Mouse (Mus musculus) forebrain, embryonic 11.5 days (tissue): ENCODE measurements around the gene C130074G19Rik. TPM values are rescaled to one million over a fixed set of nuclear protein-coding genes. Genes with fewer than 3 reads are reported as not detected.

Source experiments
- ATAC-seq: fragments of 200-750 bp; cut with Nextera tagmentation; replicated peaks from 2 replicates; pipeline ENCODE4 v1.8.0; 2017; ENCODE audit warnings: moderate TSS enrichment; ENCODE audit not compliant: low FRiP score
- DNase-seq: peaks from one replicate; pipeline ENCODE4 v3.0.0-alpha.2; 2017; ENCODE audit warnings: low spot score
- H3K27ac ChIP-seq: fragments of 300-500 bp; sonication (generic); 2 replicates; pipeline ENCODE4 v1.5.1; 2014; ENCODE audit warnings: low read depth, low read length
- H3K27me3 ChIP-seq: fragments of 300-500 bp; sonication (generic); 2 replicates; pipeline ENCODE4 v1.6.1; 2014; ENCODE audit warnings: mild to moderate bottlenecking, low read length, mixed read lengths; ENCODE audit not compliant: control insufficient read depth, insufficient read depth
- H3K36me3 ChIP-seq: fragments of 300-500 bp; sonication (generic); 2 replicates; pipeline ENCODE4 v1.6.1; 2014; ENCODE audit warnings: mild to moderate bottlenecking, low read length, moderate library complexity, mixed read lengths; ENCODE audit not compliant: control insufficient read depth, insufficient read depth
- H3K4me1 ChIP-seq: fragments of 300-500 bp; sonication (generic); replicated peaks from 2 replicates; pipeline ENCODE4 v1.6.1; 2014; ENCODE audit warnings: low read length, mixed read lengths; ENCODE audit not compliant: control insufficient read depth, insufficient read depth
- H3K4me2 ChIP-seq: fragments of 300-500 bp; sonication (generic); 2 replicates; pipeline ENCODE4 v1.6.1; 2014; ENCODE audit warnings: low read depth, mild to moderate bottlenecking, low read length, moderate library complexity, mixed read lengths; ENCODE audit not compliant: severe bottlenecking
- H3K4me3 ChIP-seq: fragments of 300-500 bp; sonication (generic); 2 replicates; pipeline ENCODE4 v1.5.1; 2014; ENCODE audit warnings: low read depth, low read length
- H3K9ac ChIP-seq: fragments of 300-500 bp; sonication (generic); 2 replicates; pipeline ENCODE4 v1.6.1; 2014; ENCODE audit warnings: low read length
- H3K9me3 ChIP-seq: fragments of 300-500 bp; sonication (generic); 2 replicates; pipeline ENCODE4 v1.6.1; 2016; ENCODE audit warnings: low read length, mixed read lengths; ENCODE audit not compliant: control insufficient read depth
- WGBS: fragments of 180-500 bp; shearing (Covaris S2); extraction: QIAGEN DNeasy Blood & Tissue Kit; methylation state at CpG from one replicate; pipeline ENCODE4 v1.1.7; 2014; 5-methylcytosine and 5-hydroxymethylcytosine counted together
- polyA plus RNA-seq: library from polyadenylated mRNA; unstranded; fragments of >200 nt; fragmentation: Nextera tagmentation; extraction: Ambion mirVana; gene quantifications from 2 replicates; pipeline ENCODE4 v1.2.1, GENCODE M21; 2014

The C130074G19Rik gene
- polyA plus RNA-seq, 1 experiment from 2014 or later = 0.48 TPM

GRCm38 (mm10) chr1:184845111-184846071 is 37.6 kb downstream of the C130074G19Rik start:
- peak overlapping the region; percentile 65 for H3K4me3 ChIP-seq
- peaks cover 4% of the 10 kb centered on the region; the same call in 1 of the 2 replicates for H3K4me1 ChIP-seq
- H3K36me3 ChIP-seq = no peaks in the 10 kb centered on the region
- under 1% methylated on average over 67 of the region's 67 CpGs for WGBS
- no peak overlapping the region for H3K27ac ChIP-seq
- peaks cover 2% of the 10 kb centered on the region for H3K27me3 ChIP-seq
- peak overlapping the region; percentile 65 for H3K9ac ChIP-seq
- peak; percentile 90 for DNase-seq
- peak; percentile 98 for ATAC-seq
- H3K9me3 ChIP-seq = no peaks in the 10 kb centered on the region
- H3K4me2 ChIP-seq = peak overlapping the region; percentile 57

GRCm38 (mm10) chr1:184844326-184845066 is 38.5 kb downstream of the C130074G19Rik start:
- H3K9ac ChIP-seq = peak overlapping the region; percentile 65
- H3K4me3 ChIP-seq = peak overlapping the region; percentile 65
- no peak overlapping the region for H3K27ac ChIP-seq
- ATAC-seq = no peak
- DNase-seq = no peak
- 22% methylated on average over 15 of the region's 15 CpGs for WGBS
- peaks cover 2% of the 10 kb centered on the region for H3K27me3 ChIP-seq
- H3K36me3 ChIP-seq = no peaks in the 10 kb centered on the region
- peak overlapping the region; percentile 57 for H3K4me2 ChIP-seq
- no peaks in the 10 kb centered on the region for H3K9me3 ChIP-seq
- peaks cover 4% of the 10 kb centered on the region; the same call in 1 of the 2 replicates for H3K4me1 ChIP-seq

GRCm38 (mm10) chr1:184837649-184838048 is 45.4 kb downstream of the C130074G19Rik start:
- Histone ChIP-seq H3K27me3 (no peaks in the 10 kb centered on the region), H3K4me3 (no peak overlapping the region), H3K27ac (no peak overlapping the region), H3K9me3 (no peaks in the 10 kb centered on the region), H3K36me3 (no peaks in the 10 kb centered on the region), H3K4me1 (no peaks in the 10 kb centered on the region), H3K9ac (no peak overlapping the region), H3K4me2 (no peak overlapping the region)
- DNase-seq (no peak), ATAC-seq (no peak)
- WGBS = 77% methylated on average over 4 of the region's 4 CpGs

- Histone ChIP-seq H3K27me3 (no peaks in the 10 kb centered on the region), H3K9me3 (no peaks in the 10 kb centered on the region), H3K4me1 (no peaks in the 10 kb centered on the region), H3K27ac (no peak overlapping the region), H3K36me3 (no peaks in the 10 kb centered on the region), H3K4me3 (no peak overlapping the region), H3K9ac (no peak overlapping the region), H3K4me2 (no peak overlapping the region)
- DNase-seq (no peak), ATAC-seq (no peak)
- WGBS = 73% methylated on average over 5 of the region's 5 CpGs
These were observed 46.7 kb downstream of the C130074G19Rik start for GRCm38 (mm10) chr1:184836350-184836749.

GRCm38 (mm10) chr1:184833499-184833898 is 49.5 kb downstream of the C130074G19Rik start:
- Histone ChIP-seq H3K27ac (no peak overlapping the region), H3K4me1 (no peaks in the 10 kb centered on the region), H3K4me2 (no peak overlapping the region), H3K9me3 (no peaks in the 10 kb centered on the region), H3K36me3 (no peaks in the 10 kb centered on the region; the same call in 1 of the 2 replicates), H3K9ac (no peak overlapping the region), H3K27me3 (no peaks in the 10 kb centered on the region), H3K4me3 (no peak overlapping the region)
- ATAC-seq = no peak
- WGBS = 92% methylated on average over 7 of the region's 7 CpGs
- DNase-seq = no peak

- no peak for DNase-seq
- Histone ChIP-seq H3K27me3 (no peaks in the 10 kb centered on the region), H3K9ac (no peak overlapping the region), H3K4me1 (peaks cover under 1% of the 10 kb centered on the region; the same call in 1 of the 2 replicates), H3K4me2 (no peak overlapping the region), H3K36me3 (no peaks in the 10 kb centered on the region; the same call in 1 of the 2 replicates), H3K9me3 (no peaks in the 10 kb centered on the region), H3K4me3 (no peak overlapping the region), H3K27ac (no peak overlapping the region)
- 83% methylated on average over 10 of the region's 10 CpGs for WGBS
- no peak for ATAC-seq
These were observed 50.8 kb downstream of the C130074G19Rik start for GRCm38 (mm10) chr1:184832211-184832610.

- WGBS = 91% methylated on average over 8 of the region's 8 CpGs
- DNase-seq (no peak), ATAC-seq (no peak)
- no peaks in the 10 kb centered on the region for H3K27me3 ChIP-seq
- H3K27ac ChIP-seq = no peak overlapping the region
- no peaks in the 10 kb centered on the region for H3K9me3 ChIP-seq
- H3K4me1 ChIP-seq = peaks cover 5% of the 10 kb centered on the region; the same call in 1 of the 2 replicates
- H3K4me2 ChIP-seq = no peak overlapping the region
- no peaks in the 10 kb centered on the region; the same call in 1 of the 2 replicates for H3K36me3 ChIP-seq
- no peak overlapping the region for H3K4me3 ChIP-seq
- H3K9ac ChIP-seq = no peak overlapping the region
These were observed 53.1 kb downstream of the C130074G19Rik start for GRCm38 (mm10) chr1:184829897-184830296.

GRCm38 (mm10) chr1:184827175-184827701 is 55.8 kb downstream of the C130074G19Rik start:
- H3K4me2 ChIP-seq = peak overlapping the region; percentile 29; the same call in 1 of the 2 replicates
- WGBS = 34% methylated on average over 23 of the region's 23 CpGs
- H3K27ac ChIP-seq = no peak overlapping the region
- H3K9ac ChIP-seq = peak overlapping the region; percentile 37
- no peaks in the 10 kb centered on the region for H3K9me3 ChIP-seq
- ATAC-seq (no peak), DNase-seq (no peak)
- no peaks in the 10 kb centered on the region; the same call in 1 of the 2 replicates for H3K36me3 ChIP-seq
- H3K4me3 ChIP-seq = no peak overlapping the region
- H3K27me3 ChIP-seq = no peaks in the 10 kb centered on the region
- H3K4me1 ChIP-seq = peaks cover 5% of the 10 kb centered on the region; the same call in 1 of the 2 replicates
